Mouse (Mus musculus): ENCODE results near the gene Csrnp1. TPM values are rescaled to one million over a fixed set of nuclear protein-coding genes. Genes with fewer than 3 reads are reported as not detected.
"Not testable (repeated sequence)": the region's sequence is repeated elsewhere in the genome, so short reads cannot be mapped to it uniquely, and the experiment has no call there.

Gene Csrnp1
- 1 to 10 TPM; 7.6 to 8.7 TPM for total RNA-seq (2021)

DNA sequence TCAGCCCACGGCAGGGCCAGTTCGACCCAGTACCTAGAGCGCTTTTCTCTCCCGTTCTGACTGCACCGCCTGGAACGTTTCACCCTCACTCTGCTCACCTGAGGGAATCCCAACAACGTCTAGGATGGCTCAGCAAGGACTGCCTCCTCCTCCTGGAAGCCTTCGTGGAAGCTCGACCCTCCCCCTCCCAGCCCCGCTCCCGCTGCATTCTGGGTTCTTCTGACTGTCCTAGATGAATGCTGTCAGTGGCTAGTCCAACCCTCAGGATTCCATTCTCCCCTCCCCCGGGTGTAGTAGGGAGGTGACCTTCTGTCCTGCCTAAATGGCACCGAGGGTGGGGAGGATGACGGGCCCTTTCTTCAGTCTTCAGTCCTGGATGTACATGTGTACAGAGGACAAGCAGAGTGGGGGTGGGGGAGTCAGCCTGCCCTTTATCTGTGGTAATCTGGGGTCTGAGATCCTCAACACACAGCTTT is at the start of gene Csrnp1:
Gene Csrnp1 (minus strand): TSS at position 123 of the 476 bp plus-strand sequence.
- peak in 1 of 2 experiments; percentile 38 for DNase-seq (ENCODE audit: extremely low spot score in 1 of 2, low spot score in 2 of 2)
- intact Hi-C loops (cut with DNase I) = loop anchor here (5.0 kb wide), 1 partner anchor 47 kb away; the partner anchor contains the start of genes Gorasp1 and Ttc21a

- DNase-seq (ENCODE audit: extremely low spot score in 1 of 2, low spot score in 2 of 2) = no peak
- intact Hi-C loops (cut with DNase I) = no loop called here
These were observed 48.3 kb upstream of the Csrnp1 start for GRCm38 (mm10) chr9:120032710-120033109.

GRCm38 (mm10) chr9:120030421-120030820 is 46.0 kb upstream of the Csrnp1 start:
- DNase-seq (ENCODE audit: extremely low spot score in 1 of 2, low spot score in 2 of 2) = no peak
- intact Hi-C loops (cut with DNase I) = no loop called here

DNA sequence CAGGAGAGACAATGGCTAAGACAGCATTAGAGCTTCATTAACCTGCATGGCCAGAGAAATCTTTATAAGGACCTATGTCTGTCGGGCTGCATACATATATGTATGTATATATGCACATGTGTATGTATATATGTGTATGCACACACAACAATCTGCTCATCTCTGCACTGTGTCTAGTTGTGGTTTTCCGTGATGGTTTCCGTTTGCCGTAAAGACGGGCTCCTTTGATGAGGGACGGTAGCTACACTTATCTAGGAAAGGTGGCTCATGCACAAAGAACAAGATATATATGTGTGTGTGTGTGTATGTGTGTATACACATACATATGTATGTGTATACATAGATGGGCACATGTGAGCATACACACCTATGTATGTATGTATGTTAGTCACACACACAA is 45.4 kb upstream of the Csrnp1 start:
- no peak for DNase-seq (ENCODE audit: extremely low spot score in 1 of 2, low spot score in 2 of 2)
- intact Hi-C loops (cut with DNase I) = loop anchor here (2.0 to 5.0 kb wide), 2 partner anchors 42 to 69 kb away; no protein-coding TSS in a partner anchor

- DNase-seq (ENCODE audit: extremely low spot score in 1 of 2, low spot score in 2 of 2) = peak in 1 of 2 experiments; percentile 53
These were observed 43.1 kb upstream of the Csrnp1 start for GRCm38 (mm10) chr9:120027401-120028151.

GRCm38 (mm10) chr9:120024625-120025024 is 40.2 kb upstream of the Csrnp1 start:
- intact Hi-C loops (cut with DNase I) = loop anchor here (5.0 kb wide), 1 partner anchor 48 kb away; no protein-coding TSS in a partner anchor

More at GRCm38 (mm10) chr9:120027401-120028151, 43.1 kb upstream of the Csrnp1 start:
- intact Hi-C loops (cut with DNase I) = loop anchor here (2.0 to 5.0 kb wide), 2 partner anchors 45 to 71 kb away; no protein-coding TSS in a partner anchor

DNA sequence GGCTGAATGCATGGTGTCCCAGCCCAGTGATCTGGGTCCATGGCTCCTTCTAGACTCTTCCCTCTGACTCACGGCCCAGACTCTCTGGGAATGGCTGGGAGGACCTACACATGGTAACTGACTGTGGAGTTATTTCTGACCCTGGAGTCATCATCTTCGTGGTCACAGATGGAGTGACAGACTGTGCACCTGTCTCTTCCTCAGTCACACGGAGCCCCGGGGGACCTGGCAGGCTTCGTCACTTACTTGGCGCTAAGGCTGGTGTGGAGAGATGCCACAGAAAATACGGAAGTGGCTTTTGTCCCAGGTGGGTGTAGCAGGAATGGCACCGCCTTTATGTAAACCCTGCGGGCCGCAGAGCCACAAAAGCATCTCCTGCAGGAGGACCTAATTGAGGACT is 39.7 kb upstream of the Csrnp1 start:
- no peak for DNase-seq (ENCODE audit: extremely low spot score in 1 of 2, low spot score in 2 of 2)
- intact Hi-C loops (cut with DNase I) = no loop called here

More at GRCm38 (mm10) chr9:120024625-120025024, 40.2 kb upstream of the Csrnp1 start:
- no peak for DNase-seq (ENCODE audit: extremely low spot score in 1 of 2, low spot score in 2 of 2)

GRCm38 (mm10) chr9:120023086-120023811 is 38.8 kb upstream of the Csrnp1 start, which contains the start of gene Xirp1:
TSS of gene Xirp1 (minus strand) at chr9:120023598.
- no peak for DNase-seq (ENCODE audit: extremely low spot score in 1 of 2, low spot score in 2 of 2)
- intact Hi-C loops (cut with DNase I) = no loop called here

DNA sequence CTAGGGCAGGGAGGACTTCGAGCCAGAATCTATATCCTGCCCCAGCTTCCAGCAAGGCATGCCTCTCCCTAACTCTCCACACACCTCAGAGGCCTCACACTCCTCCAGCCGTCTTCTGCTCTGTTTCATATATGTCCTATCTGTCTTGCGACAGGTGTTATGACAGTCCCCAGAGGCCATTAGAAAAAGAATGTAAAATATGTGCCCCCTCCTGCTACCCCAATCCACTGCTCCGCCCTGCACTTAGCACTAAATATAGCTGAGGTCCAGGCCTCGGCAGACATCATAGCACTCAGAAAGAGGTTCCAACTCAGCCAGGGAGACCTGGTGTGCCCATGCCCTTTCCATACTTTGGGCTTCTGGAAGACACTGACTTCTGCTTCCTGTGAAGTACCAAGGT is 36.7 kb upstream of the Csrnp1 start:
- DNase-seq (ENCODE audit: extremely low spot score in 1 of 2, low spot score in 2 of 2) = no peak
- intact Hi-C loops (cut with DNase I) = loop anchor here (2.0 kb wide), 1 partner anchor 78 kb away; no protein-coding TSS in a partner anchor

- intact Hi-C loops (cut with DNase I) = loop anchor here (2.0 kb wide), 1 partner anchor 78 kb away; no protein-coding TSS in a partner anchor
- DNase-seq (ENCODE audit: extremely low spot score in 1 of 2, low spot score in 2 of 2) = peak; percentile 70 to 79
These were observed 35.9 kb upstream of the Csrnp1 start for GRCm38 (mm10) chr9:120020285-120020890.

- DNase-seq (ENCODE audit: extremely low spot score in 1 of 2, low spot score in 2 of 2) = no peak
- intact Hi-C loops (cut with DNase I) = no loop called here
These were observed 32.5 kb upstream of the Csrnp1 start for GRCm38 (mm10) chr9:120016956-120017355.

GRCm38 (mm10) chr9:120014828-120015227 is 30.4 kb upstream of the Csrnp1 start:
- intact Hi-C loops (cut with DNase I) = loop anchor here (5.0 kb wide), 1 partner anchor 53 kb away; no protein-coding TSS in a partner anchor
- no peak for DNase-seq (ENCODE audit: extremely low spot score in 1 of 2, low spot score in 2 of 2)

DNA sequence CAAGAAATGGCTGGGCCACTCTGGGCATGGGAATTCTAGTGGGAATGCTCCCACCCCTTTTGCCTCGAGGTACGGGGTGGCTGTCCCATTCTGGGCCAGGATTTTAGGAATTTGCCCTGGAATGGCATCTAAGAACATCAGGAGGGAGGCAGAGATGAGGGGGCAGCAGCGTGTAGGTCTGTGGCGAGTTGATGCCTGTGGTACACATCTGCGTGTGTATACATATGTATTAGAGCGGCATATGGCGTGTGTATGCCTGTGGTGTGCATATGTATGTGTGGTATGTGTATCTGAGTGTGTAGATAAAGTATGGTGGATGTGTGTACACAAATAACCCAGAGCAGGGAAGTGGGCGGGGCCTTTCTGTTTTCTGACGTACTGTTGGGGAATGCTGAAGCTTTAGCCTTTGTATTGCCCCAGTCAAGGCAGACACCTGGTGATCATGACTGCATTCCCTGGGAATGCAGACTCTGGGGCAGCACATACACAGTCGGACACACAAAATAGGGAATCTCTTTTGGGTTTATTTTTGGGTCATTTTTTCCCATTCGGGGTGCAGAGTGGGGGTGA is 28.9 kb upstream of the Csrnp1 start:
- intact Hi-C loops (cut with DNase I) = loop anchor here (5.0 kb wide), 1 partner anchor 51 kb away; no protein-coding TSS in a partner anchor
- no peak for DNase-seq (ENCODE audit: extremely low spot score in 1 of 2, low spot score in 2 of 2)

DNA sequence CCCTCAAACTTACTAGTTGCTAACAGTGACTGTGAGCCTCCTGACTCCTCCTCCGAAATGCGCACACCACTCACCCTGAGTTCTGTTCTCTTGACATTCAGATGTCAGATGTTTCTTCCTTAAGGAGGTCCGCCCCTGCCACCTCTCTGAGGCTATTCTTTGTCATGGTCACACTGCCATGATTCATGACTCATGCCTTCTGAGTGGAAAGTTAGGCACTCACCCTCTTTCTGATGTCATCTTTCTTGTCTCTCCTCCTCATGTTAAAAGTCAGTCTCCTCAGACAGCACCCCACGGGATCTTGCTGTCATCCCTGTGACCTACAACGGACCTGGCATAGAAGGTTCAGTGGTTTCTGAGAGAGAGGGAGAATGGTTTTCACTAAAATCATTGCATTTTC is 28.3 kb upstream of the Csrnp1 start:
- DNase-seq (ENCODE audit: extremely low spot score in 1 of 2, low spot score in 2 of 2) = no peak
- intact Hi-C loops (cut with DNase I) = loop anchor here (5.0 kb wide), 1 partner anchor 50 kb away; no protein-coding TSS in a partner anchor

DNA sequence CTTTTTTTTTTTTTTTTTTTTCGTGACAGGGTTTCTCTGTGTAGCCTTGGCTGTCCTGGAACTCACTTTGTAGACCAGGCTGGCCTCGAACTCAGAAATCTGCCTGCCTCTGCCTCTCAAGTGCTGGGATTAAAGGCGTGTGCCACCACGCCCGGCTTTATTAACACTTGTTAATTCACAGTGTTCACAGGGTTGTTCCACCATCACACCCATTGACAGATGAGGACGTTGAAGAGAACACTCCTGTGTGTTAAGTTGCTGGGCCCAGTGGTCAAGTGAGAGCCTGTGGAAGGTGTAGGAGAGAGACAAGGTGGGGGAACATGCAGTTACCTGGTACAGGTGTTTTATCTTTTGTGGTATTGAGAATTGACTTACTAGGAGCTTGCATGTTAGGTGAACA is 27.7 kb upstream of the Csrnp1 start:
- intact Hi-C loops (cut with DNase I) = loop anchor here (5.0 kb wide), 1 partner anchor 50 kb away; no protein-coding TSS in a partner anchor
- DNase-seq (ENCODE audit: extremely low spot score in 1 of 2, low spot score in 2 of 2) = not testable (repeated sequence)

DNA sequence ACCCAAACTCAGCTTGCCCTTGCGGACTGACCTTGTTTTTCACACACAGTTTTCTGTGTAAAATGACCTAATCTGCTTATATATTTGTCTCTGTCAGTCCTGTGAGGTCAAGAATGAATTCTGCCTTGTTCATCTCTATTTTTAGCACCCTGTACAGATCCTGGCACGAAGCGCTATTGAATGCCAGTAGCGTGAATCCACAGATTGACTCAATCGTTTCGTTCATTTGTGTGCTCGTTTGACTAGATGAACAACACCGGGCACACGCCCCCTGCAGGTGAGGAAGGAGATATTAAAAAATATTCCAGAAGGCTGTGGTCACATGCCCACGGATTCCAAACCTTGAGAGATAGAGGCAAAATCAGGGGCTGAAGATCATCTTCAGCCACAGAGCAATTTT is 27.1 kb upstream of the Csrnp1 start:
- intact Hi-C loops (cut with DNase I) = loop anchor here (2.0 to 5.0 kb wide), 2 partner anchors 29 to 49 kb away; no protein-coding TSS in a partner anchor

GRCm38 (mm10) chr9:120010781-120011511 is 26.5 kb upstream of the Csrnp1 start:
- intact Hi-C loops (cut with DNase I) = loop anchor here (2.0 to 5.0 kb wide), 2 partner anchors 28 to 49 kb away; no protein-coding TSS in a partner anchor
- DNase-seq (ENCODE audit: extremely low spot score in 1 of 2, low spot score in 2 of 2) = peak; percentile 94 to 98

More for the DNA sequence above, 27.1 kb upstream of the Csrnp1 start:
- peak; percentile 72 to 82 for DNase-seq (ENCODE audit: extremely low spot score in 1 of 2, low spot score in 2 of 2)

Data from left cerebral cortex, postnatal 10 days (tissue).